Mouse (Mus musculus) CD8-positive naive resting alpha-beta T cell, adult 2 months (primary cell): ENCODE measurements around the gene Slc35e3.
"Not testable (repeated sequence)": the region's sequence is repeated elsewhere in the genome, so short reads cannot be mapped to it uniquely, and the experiment has no call there.

Experiments used
- DNase-seq, 2 experiments: peaks; one replicate each; pipeline ENCODE4 v3.0.0; 2022; ENCODE audit warnings: low read depth in 2 of 2, low spot score in 2 of 2

The Slc35e3 gene

GRCm38 (mm10) chr10:117750529-117751281, 4.5 kb upstream of the Slc35e3 start:
- DNase-seq = no peak

DNA sequence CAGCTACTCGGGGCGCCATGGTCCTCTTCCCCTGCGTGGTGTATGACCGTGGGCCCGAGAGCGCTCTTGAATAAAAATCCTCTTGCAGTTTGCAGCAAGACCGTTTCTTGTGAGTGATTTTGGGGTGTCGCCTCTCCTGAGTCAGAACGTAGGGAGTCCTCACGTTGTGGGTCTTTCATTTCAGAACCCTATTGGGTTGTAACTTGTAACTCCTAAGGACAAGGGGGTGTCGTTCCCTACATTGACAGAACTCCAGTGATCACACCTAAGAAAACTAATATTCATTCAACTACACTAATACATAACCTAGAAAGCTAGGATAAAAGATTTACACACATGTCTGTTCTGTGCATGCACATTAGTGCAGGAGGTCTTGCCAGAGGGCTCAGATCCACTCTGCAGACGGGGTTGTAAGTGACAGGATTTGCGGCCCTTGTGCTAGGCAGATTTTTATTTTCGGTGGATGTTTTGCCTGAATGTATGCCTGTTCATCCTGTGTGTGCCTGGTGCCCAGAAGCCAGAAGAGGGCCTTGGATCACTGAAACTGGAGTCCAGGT, 3.7 kb upstream of the Slc35e3 start:
- DNase-seq = no peak

DNA sequence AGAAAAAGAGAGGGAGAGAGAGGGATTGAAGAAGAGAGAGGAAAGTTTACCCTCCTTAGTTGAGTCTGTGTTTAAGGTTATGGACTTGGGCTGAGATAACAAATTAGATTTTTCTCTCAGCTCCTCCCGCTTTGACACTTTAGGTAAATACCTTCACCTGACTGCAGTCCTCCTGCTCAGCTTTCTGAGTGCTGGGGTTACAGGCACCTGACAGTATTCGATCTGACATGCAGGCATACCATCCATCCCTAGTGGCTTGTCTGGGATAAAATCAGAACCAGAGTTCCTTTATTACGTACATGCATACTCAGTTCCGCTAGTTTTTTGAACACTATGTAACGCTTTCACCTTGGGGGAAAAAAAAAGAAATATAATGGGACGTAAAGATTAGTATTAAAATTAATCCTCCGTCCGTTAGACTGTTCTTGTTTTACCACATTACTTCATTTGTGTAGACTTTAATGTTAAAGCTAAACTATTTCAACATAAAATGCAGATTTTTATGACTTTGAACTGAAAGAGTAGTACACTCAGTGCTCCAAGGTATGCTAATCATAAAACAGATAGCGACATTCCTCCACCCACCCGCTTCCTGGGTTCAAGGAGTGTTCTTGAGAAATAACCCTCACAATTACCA, 3.0 kb upstream of the Slc35e3 start:
- no peak for DNase-seq

GRCm38 (mm10) chr10:117748276-117749049, 2.3 kb upstream of the Slc35e3 start:
- no peak for DNase-seq

GRCm38 (mm10) chr10:117747711-117748110, 1.5 kb upstream of the Slc35e3 start:
- DNase-seq = no peak

GRCm38 (mm10) chr10:117745570-117746296, 432 bp downstream of the Slc35e3 start:
- DNase-seq = peak in 1 of 2 experiments; percentile 8

DNA sequence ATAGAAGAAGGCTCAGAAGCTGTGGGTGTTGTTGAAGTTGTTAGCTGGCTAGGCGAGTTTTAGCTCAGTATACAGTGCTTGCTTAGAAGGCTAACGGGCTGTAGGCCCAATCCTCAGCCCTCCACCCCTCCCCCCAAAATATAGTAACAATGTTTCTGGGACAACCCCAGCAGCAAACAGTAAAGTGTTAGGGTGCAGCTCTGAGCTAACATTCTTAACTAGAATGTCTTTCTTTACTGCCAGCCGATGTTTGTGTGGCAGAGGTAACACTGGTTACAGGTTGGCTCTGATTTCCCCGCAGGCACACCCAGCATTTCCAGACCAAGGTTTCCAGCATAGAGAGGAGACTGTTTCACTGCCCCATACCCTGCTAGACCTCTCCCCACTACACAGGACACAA, 2.2 kb downstream of the Slc35e3 start:
- no peak for DNase-seq

GRCm38 (mm10) chr10:117743182-117743581, 3.0 kb downstream of the Slc35e3 start:
- no peak for DNase-seq

GRCm38 (mm10) chr10:117742618-117743017, 3.5 kb downstream of the Slc35e3 start:
- DNase-seq = no peak

GRCm38 (mm10) chr10:117741698-117742475, 4.3 kb downstream of the Slc35e3 start:
- DNase-seq = no peak

- no peak for DNase-seq
These were observed 5.2 kb downstream of the Slc35e3 start for GRCm38 (mm10) chr10:117740921-117741320.

DNA sequence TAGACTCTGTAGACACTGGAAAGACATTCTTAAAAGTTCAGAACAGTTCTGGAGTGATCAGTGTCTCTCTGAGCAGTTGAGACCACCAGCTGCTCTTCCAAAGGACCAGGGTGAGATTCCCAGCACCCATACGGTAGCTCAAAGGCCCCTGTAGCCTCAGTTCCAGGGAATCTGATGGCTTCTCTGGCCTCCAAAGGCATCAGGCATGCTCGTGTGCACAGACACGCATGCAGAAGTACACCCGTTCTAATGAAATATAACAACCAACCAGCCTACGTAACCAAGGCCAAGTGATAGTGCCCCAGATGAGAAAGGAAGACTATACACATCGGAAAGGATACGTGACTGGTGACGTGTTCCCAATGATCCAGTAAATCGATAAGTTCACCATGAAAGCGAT, 6.0 kb downstream of the Slc35e3 start:
- no peak for DNase-seq

GRCm38 (mm10) chr10:117739648-117739948, 6.6 kb downstream of the Slc35e3 start:
- no peak for DNase-seq

DNA sequence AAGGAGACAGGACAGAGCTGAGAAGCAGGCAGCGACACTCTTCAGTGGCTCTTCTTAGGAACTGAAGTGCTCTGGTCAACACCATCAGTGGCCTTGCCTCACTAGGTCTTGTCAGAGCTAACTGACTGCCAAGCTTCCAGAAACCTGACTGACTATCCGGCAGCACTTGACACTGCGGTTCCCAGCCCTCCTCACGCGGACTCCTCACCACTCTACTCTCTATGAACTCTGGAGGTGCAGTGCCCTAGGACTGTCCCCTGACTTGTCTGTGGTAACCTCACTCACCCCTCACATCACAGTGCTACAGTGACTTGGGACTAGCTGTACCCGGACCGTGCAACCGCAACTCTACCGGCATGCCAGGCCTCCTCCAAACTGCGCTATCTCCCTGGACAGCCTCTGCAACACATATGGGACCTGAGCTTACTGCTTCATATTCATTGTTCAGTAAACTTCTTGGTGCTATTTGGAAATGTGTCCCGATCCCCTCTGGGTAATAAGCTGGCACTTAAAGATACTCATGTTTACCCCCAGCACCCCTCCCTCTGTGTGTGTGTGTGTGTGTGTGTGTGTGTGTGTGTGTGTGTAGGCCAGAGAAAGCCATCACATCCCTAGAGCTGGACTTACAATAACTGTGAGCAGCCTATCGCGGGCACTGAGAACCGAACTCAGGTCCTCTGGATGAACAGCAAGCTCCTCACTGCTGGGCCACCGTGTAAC, 7.1 kb downstream of the Slc35e3 start:
- DNase-seq = no peak

DNA sequence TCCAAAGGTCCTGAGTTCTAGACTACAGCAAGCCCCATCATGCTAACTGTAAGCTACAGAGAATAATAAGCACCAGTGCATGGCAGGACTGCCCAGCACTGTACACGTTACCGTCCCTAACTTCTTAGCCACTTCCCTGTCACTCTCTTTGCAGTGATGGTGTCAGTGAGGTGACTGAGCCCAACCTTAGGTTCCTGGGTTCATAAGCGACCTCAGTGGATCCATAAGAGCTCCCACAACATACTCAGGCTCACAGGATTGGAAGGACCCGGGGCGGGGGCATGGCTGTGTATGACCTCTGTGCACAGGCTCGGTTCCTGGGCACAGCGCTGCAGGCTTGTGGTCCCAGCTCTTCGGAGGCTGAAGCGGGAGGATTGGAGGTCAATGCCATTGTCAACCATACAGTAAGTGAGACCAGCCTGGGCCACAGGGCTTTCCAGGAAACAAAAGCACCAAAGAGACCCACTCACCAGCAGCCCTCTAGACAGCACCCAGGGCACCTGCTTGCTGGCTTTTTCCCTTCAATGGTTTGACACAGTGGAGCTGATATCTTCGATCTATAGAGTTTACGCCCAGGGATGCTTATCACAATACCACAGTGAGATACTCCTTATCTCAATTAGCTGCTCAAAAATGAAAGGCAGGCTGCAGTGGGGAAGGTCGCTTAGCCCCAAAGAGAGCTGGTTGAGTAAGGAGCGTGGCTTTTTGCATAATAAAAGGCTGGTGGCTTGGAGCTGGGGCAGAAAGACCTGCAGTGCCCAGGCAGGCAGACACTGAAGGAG, 7.8 kb downstream of the Slc35e3 start:
- DNase-seq = no peak

DNA sequence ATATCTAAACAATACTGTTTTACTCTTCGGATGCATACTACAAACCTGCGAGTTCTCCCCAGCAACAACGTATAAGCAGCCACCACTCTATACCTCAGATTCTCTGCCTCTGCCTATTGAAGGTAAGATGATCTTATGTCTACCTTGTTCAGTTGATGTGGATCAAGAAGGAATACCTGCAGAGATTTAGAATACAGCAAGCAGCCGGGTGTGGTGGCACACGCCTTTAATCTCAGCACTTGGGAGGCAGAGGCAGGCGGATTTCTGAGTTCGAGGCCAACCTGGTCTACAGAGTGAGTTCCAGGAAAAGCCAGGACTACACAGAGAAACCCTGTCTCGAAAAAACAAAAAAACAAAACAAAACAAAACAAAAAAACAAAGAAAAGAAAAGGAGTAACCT, 8.7 kb downstream of the Slc35e3 start:
- not testable (repeated sequence) for DNase-seq

- no peak for DNase-seq
These were observed 9.1 kb downstream of the Slc35e3 start for GRCm38 (mm10) chr10:117737075-117737474.

GRCm38 (mm10) chr10:117736573-117736972, 9.6 kb downstream of the Slc35e3 start:
- DNase-seq = no peak

DNA sequence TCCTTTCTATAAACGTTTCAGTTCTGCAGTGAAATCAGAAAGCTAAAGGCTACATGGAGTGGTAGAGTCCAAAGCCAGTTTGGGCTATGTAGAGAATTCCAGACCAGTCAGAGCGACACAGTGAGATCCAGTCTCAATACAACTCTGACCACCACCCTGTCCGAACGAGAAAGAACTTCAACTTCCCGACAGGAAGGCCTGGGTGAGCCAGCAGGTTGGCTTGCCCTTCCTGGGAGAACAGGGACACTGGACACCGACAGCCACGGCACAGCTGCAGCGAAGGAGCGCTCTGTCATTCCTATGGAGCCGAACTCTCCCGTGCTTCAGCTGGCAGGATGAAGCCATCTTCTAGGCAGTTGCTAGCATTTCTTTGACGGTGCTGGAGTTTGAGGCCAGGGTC, 10.8 kb downstream of the Slc35e3 start:
- DNase-seq = not testable (repeated sequence)
